Mouse (Mus musculus) 3134 (cell line): ENCODE results near the gene Loxl3.

Experiments
- DNase-seq: peaks from one replicate; pipeline ENCODE4 v3.0.0-alpha.2; 2011; ENCODE audit warnings: low spot score; ENCODE audit not compliant: insufficient read length; ENCODE audit errors: extremely low read depth

Gene Loxl3

DNA sequence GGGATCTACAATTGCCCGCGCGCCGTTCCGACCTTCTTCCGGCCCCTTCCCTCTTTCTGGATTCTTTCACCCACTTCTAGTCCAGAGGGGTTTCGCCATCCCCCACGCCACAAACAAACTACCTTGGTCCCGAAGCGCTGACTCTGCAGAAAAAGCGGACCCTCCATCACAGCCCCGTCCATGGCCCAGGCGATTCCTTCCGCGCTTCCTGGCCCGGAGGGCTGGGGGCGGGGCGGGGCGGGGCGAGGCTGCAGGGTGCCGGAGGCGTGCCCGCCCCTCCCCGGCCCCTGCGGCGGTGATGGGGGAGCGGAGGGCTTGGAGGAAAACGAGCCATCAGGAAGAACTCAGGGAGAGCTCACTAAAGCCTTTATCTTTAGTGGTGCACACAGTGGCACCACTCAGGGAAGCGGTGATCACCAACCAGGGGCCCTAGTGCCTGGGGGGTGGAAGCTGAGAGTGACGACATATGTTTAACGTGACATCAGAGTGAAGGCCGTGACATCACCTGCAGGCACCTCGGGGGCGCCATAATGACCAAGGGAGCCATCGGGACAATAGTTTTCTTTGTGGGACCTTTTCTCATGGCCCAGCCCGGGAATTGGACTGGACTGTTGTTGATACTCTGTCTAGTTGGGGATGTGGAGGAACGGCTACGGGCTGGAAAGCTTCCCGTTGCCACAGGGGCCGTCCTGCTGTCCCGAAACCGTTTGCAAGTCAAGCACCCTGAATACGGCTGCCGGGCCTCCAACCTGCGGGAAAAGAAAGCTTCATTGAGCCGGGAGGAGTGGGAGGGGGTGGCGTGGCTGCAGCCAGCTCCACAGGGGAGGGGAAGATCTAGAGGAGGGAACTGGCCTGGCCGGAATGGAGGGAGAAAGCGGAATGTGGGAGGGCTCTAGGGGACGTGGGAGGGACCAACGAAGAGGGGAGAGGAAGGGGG, at the start of gene Loxl3, which contains the start of gene Dok1:
Gene Loxl3 (plus strand): TSS at position 925 of the 937 bp plus-strand sequence.
Gene Dok1 (minus strand): TSS at position 223 of the 937 bp plus-strand sequence.
- DNase-seq, result peak; percentile 82

DNA sequence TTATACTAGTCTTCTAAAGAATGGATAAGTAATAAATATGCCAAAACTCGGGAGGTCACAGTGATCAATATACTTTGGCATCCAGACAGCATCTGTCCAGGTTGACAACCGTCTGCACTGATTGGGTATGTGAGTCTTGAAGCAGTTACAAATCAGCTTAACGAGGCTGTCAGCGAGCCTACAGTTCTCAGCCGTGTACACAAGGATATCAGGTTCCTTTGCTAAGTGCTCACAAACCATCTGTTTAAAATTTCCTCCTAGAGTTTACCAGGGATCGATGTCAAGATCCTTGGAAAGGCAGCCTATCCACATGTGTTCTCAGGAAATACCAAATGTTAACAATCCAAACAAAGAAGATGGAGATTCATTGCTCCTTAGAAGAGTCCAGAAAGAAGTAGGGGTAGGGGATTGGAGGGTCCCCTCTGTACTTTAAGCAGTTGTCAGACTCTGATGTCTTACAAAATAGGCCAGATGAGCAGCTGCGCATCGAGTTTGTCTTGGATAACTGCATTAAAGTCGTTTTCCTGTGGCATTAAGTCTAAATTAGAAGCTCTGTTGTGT, 46.5 kb upstream of the Loxl3 start:
- DNase-seq, result no peak

DNA sequence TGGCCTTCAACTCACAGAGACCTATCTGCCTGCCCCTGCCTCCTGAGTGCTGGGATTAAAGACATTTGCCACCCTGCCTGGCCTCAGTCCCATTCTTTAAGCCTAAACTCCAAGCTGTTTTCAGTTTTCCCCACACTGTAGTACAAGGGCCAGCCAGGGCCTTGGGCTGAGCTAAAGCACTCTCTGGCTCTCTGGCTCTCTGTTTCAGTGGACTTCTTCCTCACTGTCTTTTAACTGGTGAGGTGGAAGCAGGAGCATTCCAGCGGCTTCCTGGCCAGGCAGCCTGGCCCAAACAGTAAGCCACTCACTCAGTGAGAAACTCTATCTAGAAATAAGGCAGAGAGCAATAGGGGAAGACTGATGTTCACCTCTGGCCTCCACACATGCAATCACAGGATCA, 40.3 kb upstream of the Loxl3 start:
- DNase-seq, result no peak

DNA sequence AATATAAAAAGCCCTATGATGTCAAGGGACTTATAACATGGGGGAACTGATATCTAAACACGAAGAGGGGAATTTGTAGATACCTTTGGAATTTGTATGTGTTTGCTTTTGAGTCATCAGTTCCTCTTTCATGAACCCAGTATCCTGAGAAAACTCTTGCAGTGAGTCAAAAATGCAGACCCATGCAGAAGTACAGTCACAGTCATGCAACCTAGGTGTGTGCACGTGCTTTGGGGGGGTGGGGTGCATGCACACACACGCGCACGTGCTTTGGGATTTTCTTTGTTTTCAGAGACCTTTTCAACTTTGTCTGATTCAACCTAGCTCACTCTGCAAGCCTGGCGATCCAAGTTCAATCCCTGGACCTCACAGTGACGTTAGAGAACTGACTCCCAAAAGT, 39.6 kb upstream of the Loxl3 start:
- no peak for DNase-seq

DNA sequence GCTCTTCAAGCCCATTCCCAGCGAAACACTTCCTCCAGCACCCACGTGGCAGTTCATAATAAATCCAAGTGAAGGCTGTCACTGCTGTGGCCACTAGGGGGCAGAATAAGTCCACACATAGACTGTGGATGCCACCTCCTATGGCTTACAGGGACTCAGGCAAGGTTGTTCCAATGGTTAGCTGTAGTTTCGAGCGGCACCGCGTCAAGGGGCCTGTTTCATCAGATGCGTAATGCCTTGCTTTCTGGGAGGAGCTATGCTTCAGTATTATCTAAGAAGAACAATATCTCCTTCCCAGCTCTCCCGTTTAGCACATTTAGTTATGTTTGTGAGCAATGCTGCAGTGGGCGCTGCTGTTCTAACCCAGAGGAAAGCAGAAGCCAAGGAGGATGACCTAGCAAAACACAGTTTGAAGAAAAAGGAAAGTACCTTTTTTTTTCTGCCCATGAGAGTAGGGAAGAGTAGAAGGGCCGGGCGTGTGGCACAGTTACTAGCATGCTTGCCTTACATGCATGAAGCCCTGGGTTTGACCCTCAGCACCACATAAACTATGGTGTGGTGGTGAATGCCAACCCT, 37.1 kb upstream of the Loxl3 start:
- peak; percentile 78 for DNase-seq

DNA sequence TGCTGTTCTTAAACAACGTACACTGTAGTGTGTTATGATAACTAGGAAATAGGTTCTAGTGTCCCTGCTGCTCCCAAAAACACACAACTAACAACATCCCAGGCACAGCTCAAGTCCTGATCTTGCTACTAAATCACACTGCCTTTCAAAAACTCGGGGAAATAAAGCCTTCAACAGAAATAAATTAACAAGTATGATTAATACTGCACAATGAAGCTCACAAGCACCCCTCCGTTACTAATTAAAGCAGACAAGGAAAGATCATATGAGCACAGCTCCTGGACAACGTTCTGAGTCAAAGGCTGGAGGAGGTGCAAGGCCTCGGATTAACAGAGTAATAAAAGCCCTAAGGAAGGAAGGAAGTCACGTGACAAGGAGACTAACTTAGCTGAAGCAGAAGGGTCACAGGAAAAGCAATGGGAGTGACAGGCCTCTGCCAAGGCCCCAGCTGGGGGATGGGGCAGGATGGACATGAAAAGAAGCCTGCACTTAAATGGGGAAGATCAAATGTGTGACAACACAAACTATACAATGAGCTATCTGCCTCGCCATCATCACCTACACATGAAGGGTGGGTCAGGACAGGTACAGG, 36.4 kb upstream of the Loxl3 start:
- DNase-seq, result peak; percentile 31

DNA sequence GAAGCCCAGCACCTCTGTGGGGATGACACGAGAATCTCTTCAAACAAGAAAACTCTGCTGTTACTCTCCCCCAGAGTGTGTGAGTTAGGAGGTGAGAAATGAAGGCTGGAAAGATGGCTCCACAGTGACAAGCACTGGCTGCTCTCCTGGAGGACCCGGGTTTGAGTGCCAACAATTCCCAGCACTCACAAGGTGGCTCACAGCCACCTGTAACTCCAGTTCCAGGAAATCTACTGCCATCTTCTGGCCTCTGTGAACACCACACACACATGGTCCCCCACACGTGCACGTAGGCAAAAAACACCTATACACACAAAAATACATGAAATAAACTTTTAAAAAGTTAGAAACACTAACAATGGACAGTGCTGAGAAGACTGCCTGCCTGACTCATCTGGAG, 35.6 kb upstream of the Loxl3 start:
- DNase-seq, result no peak

DNA sequence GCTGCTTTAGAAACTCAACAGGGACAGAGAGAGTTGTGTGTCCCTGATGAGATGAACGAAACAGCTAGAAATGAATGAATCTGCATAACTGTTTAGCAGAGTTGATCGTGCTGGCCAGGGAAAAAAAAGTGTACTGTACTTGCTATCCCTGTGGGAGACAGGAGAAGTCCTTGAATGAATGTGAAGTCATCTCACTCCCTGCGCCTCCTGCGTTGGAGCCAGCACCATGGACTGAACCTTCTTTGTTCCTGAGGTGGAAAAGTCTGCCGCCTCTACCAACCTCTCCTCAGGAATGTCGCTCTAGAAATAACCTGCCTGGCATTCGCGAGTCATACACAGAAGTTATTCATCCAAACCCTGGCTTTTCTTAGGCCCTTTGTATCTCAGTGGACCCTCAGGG, 34.0 kb upstream of the Loxl3 start:
- no peak for DNase-seq

DNA sequence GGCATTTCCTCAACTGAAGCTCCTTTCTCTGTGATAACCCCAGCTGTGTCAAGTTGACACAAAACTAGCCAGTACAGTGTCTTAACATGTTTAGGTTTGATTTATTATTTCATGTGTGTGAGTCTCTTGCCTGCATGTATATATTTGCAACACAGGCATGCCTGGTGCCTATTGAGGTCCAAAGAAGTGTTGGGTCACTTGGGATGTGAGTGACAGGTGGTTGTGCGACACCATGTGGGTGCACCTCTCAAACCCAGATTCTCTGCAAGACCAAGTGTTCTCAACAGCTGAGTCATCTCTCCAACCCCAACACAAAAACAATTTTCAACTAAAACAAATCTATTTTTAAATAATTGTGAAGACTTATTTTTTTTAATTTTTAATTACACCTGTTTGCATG, 30.9 kb upstream of the Loxl3 start:
- DNase-seq, result no peak

DNA sequence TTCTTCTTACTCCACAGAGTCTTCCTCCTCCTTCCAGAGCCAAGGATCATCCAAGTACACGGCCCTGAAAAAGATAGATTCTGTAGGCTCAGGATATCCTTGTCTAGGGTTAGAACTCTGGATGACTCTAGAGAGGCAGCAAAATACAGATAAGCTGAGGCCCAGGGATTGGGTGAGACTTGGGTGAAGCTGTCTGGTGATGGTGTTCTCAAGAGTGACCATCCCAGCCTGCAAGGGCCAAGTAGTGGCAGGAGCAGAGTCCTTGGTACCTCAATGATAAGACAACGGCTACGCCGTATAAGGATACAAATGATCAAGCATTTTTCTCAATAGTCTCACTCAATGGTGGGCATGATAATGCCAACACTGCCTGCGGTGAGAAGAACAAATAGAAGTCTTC, 30.1 kb upstream of the Loxl3 start:
- DNase-seq, result no peak

DNA sequence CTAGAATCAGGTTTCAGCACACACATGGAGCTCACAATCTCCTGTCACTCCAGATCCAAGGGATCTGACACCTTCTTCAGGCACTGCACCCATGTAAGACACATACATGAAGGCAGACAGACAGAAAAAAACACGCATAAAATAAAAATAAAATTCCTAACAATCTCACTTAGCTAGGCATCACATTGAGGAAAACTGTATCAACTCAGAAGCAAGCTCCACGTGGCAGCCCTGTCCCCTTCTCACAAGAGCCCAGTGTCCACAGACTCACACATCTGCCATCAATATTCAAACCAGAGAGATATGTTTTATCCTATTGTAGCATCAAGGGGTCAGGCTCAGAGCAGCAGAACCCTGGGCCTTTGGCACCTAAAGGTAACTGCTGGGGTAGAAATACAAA, 29.7 kb upstream of the Loxl3 start:
- no peak for DNase-seq

DNA sequence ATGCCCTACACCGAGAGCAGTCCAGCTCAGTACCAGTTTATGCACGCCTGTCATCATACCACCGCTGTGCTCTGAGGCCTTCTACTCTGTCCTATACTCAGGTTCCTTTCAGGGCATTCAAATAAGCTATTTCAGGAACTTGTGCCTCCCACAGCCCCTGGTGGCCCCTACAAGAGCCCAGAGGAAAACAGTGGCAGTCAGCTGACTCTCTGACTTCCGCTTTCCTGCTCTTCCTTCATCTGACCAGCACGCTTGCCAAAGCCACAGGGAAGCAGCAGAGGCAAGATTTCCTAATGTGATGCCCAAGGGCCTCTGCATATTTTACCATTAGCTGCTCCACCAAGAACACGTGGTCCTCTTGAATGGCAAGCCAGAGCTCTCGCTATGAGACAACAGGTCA, 29.1 kb upstream of the Loxl3 start:
- peak; percentile 53 for DNase-seq

DNA sequence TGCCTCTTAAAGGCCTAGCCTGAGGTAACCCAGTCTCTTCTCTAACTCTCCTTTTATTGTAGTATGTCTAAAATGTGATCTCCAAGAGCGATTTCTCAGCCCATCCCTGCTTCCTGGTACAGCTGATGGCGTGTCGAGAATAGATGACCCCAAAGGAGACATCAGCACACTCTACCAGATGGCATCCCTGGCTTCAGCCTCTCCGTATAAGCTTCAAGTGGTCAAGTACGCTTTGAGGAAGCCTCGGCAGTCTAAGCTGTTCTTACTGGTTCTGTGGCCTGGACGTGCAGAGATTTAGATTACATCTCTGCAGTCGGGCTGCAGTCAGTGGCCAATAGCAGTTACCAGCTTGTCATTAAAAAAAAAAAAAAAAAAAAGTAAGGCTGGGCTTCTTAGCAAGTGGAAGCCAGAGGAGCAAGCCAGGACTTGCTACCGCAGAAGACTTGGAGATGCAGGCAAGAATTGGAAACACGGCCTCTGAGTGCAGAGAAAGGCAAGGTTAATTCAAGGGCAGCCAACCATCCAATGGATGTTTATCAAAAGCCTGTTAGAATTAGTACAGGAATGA, 28.4 kb upstream of the Loxl3 start:
- DNase-seq, result peak; percentile 40

DNA sequence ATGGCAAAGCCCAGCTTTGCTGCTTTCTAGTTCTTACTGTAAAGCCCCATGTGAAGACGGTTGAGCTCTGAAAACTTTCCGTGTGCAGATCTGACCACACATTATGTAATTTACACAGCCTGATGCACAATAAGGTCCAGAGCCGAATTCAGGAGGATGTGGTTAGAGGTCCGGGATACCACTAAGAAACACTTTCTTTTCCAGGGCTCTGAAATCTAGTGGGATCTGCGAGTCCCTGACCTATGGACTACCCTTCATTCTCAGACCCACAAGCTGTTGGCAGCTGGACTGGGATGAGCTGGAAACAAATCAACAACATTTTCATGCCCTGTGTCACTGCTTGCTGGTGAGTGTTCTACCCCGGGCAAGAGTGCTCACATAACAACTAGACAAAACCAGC, 27.9 kb upstream of the Loxl3 start:
- peak; percentile 77 for DNase-seq

DNA sequence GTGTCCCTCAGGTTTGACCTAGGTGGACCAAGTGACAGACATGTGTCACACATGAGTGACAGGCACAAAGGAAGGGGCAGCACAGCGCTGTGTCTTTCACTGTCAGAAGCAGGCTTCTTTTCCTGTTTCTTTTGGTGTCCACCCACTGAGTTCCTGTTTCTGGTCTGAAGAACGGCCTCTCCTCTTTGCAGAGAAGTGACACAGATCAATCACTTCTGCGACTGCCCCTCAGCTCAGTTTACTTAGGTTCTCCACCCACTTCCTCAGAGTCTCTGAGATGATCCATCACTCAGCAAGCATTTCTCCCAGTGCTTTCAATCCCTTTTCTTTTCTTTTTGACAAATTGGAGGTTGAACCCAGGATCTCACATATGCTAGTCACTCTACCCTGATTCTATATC, 25.3 kb upstream of the Loxl3 start:
- no peak for DNase-seq

DNA sequence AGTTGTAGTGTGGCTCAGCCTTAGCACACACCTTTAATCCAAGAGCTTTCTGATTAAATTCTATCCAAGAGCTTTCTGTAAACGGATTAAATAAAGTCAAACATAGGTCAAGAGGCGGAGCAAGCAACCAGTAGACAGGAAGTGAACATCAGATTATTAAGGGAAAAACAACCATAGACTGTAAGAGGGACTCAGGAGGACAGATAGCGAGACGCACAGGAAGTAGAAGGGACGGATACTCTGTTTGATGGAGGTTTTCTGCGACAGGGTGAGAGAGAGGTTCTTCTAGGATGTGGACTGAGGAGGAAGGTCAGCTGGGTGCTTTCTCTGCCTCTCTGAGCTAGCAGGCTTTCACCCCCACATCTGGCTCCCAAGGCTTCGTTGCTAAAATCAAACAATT, 24.0 kb upstream of the Loxl3 start:
- no peak for DNase-seq

DNA sequence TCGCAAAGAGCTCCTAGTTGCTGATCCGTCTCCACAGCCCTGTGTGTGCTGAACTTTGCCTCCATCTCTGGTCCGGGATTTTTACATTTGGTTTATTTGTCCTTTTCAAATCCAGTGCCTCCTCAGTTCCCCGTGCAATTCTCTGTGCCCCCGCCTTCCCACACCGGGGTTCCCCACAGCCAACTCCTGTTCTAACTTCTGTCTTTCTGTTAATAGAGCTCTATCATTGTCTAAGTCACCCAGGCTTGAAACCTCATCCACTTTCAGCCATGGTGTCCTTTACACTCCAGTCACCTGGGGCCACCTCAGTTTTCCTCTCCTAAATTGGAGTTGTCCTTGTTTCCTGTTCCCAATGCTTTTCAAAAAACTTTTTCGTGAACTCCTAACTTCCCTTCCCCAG, 22.7 kb upstream of the Loxl3 start:
- DNase-seq, result no peak

DNA sequence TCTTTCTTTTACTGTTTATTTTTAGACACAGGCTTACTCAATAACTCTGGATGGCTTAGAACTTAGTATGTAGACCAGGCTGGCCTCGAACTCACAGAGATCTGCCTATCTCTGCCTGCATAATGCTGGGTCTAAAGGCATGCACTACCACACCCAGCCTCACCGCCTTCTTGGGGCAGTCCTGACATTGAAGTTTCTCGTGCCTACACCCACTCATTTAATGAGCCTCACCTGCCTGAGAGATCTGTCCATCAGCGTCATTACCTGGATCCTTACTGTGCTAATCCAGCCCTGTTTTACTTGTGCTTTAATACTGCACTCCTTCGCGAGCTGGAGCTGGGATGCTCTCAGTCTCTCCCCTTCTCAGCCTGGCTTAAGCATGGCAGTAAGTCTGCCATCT, 22.2 kb upstream of the Loxl3 start:
- no peak for DNase-seq

DNA sequence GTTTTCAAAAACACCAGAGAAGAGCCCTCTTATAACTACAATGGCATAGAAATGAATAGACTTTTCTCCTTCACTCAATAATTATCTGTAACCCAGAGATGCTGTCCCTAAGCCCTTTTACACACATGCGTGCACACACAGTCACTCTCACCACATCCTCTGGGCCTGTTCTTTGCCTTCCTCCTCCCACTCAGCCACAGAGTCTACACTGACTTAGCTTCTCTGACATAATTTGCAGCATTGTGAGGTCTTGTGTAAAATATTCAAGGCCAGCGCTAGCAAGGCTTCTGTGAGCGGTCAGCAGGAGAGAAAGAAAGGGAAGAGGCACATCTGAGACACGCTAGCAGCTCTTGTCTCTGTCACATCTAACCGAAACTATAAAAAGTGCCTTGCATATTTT, 20.5 kb upstream of the Loxl3 start:
- DNase-seq, result peak; percentile 45

DNA sequence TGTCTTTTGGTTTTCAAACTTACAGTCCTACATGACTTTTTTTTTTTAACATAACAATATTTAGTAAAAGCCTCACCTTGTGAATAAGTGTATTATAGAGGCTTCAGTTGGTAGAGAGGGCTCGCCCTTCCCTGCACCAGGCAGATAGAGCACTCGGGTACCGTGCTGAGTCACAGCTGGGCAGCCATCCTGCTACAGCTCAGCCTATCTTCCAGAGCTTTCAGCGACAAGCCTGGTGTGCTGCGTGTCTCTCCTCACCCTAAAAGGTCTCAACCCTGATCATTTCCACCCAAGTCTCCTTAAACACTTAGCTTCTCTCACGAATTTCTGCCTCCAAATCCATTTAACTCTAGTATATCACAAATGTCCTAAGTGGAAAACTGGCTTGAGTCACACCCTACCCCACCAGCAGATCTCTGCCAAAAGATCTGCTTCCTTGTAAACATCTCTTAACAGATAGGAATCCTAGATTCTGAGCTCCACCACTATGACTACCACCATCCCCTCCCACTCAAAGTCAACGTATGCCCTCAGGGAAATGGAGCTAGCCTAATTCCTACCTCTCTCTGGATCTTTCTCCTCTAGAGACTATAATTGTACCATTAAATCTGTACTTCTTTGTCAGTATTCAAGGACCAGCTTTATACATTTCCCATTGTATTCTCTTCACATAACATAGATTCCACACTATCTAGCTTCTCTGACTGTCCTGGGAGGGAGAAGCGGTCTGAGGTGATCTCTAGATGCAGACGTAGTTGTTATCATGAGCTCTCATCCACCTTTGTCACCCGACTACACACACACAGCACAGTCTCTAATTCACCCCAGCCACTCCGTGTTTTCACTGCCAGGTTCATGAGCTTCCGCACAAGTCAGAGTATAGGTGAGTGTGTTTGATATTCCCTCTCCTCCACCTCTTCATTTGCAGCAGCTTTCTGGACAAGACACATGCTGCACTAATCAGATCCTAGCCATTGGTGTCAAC, 19.2 kb upstream of the Loxl3 start:
- DNase-seq, result peak; percentile 38
